Mouse (Mus musculus): ENCODE results near the gene Tktl2.

DNA sequence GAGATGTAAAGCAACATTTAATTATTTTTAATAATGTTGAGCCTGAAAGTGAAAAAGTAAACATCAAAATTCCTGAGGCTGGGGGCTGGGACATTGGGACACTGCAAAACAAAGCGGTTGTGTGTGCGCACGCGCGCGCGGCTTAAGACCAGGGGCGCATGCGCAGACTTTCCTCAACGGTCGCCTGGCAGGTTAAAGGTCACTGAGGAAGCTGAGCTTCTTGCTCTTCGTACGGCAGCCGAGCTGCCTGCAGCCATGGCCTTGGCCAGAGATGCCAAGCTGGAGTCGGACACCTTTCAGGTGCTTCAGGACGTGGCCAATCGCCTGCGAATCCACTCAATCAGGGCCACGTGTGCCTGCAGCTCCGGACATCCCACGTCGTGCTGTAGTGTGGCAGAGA lies at the start of gene Tktl2:
- TF ChIP-seq CTCF (conservative IDR thresholded peaks at IDR 0.05; ENCODE audit: low read length): no peak
- TF ChIP-seq POU5F1 (IDR thresholded peaks at IDR 0.05; ENCODE audit: borderline replicate concordance, low read length): no peak
